Mouse (Mus musculus) ES-E14 (cell line): ENCODE data around the gene Ect2. TPM values are rescaled to one million over a fixed set of nuclear protein-coding genes. Genes with fewer than 3 reads are reported as not detected.

ENCODE experiments used
- DNase-seq: peaks from one replicate; pipeline ENCODE4 v3.0.0-alpha.2; 2013; ENCODE audit warnings: low read depth, low spot score
- H3K27ac ChIP-seq: 2 replicates; pipeline ENCODE4 v1.5.1; 2012; ENCODE audit warnings: low read depth, mild to moderate bottlenecking, low read length, moderate library complexity, mixed read lengths; ENCODE audit not compliant: poor library complexity, insufficient read depth, severe bottlenecking
- H3K36me3 ChIP-seq: 2 replicates; pipeline ENCODE4 v1.6.1; 2012; ENCODE audit warnings: mild to moderate bottlenecking, low read length, moderate library complexity, mixed read lengths; ENCODE audit not compliant: control insufficient read depth, poor library complexity, insufficient read depth, severe bottlenecking
- H3K4me1 ChIP-seq, 2 experiments: fragments of 150-350 bp in 1 of 2; sonication (generic) in 1 of 2; 2 replicates each; pipeline ENCODE4 v1.6.1; 2012; ENCODE audit warnings: low read length in 2 of 2, mild to moderate bottlenecking in 1 of 2, mixed read lengths in 1 of 2; ENCODE audit not compliant: control insufficient read depth in 2 of 2, insufficient read depth in 2 of 2, poor library complexity in 1 of 2
- H3K4me3 ChIP-seq, 2 experiments: fragments of 150-350 bp in 1 of 2; sonication (generic) in 1 of 2; 2 replicates each; pipeline ENCODE4 v1.5.1; 2012; ENCODE audit warnings: low read length in 2 of 2, low read depth in 1 of 2, mild to moderate bottlenecking in 1 of 2, mixed read lengths in 1 of 2; ENCODE audit not compliant: insufficient read depth in 1 of 2, poor library complexity in 1 of 2, severe bottlenecking in 1 of 2
- H3K9ac ChIP-seq: 2 replicates; pipeline ENCODE4 v1.6.1; 2012; ENCODE audit warnings: low read depth, mild to moderate bottlenecking, low read length, mixed read lengths; ENCODE audit not compliant: poor library complexity, insufficient read depth, severe bottlenecking
- H3K9me3 ChIP-seq: fragments of 150-350 bp; sonication (generic); 2 replicates; pipeline ENCODE4 v1.6.1; 2012; ENCODE audit warnings: low read depth, mild to moderate bottlenecking, low read length; ENCODE audit not compliant: control insufficient read depth, insufficient read depth
- CHD2 ChIP-seq: IDR thresholded peaks from 2 replicates; pipeline ENCODE4 v1.6.1; 2014; ENCODE audit warnings: mild to moderate bottlenecking, low read depth, low read length, inconsistent platforms
- HCFC1 ChIP-seq: IDR thresholded peaks from 2 replicates; pipeline ENCODE4 v1.6.1; 2012; ENCODE audit warnings: low read length, inconsistent platforms, borderline replicate concordance; ENCODE audit not compliant: insufficient read depth
- MAFK ChIP-seq: IDR thresholded peaks from 2 replicates; pipeline ENCODE4 v1.6.1; 2014; ENCODE audit warnings: mild to moderate bottlenecking, low read depth, low read length, inconsistent platforms; ENCODE audit not compliant: insufficient read depth
- ZC3H11A ChIP-seq: IDR thresholded peaks from 2 replicates; pipeline ENCODE4 v1.6.1; 2012; ENCODE audit warnings: low read depth, mild to moderate bottlenecking, inconsistent platforms, low read length, borderline replicate concordance
- ZNF384 ChIP-seq: IDR thresholded peaks from 2 replicates; pipeline ENCODE4 v1.6.1; 2012; ENCODE audit warnings: low read depth, low read length, inconsistent platforms
- in situ Hi-C, 2 experiments: fragments of 600-800 bp; cut with MboI; formaldehyde crosslinking; loops; one replicate each; pipeline ENCODE4 v1.15.1; 2025; ENCODE audit warnings: low sequenced_read_pairs in 2 of 2, inconsistent platforms in 1 of 2; ENCODE audit not compliant: unreplicated experiment in 2 of 2
- total RNA-seq: library from RNA; depleted of rRNA; stranded (reverse); fragments of 300-350 nt; gene quantifications from 2 replicates; pipeline ENCODE4 v1.2.3, GENCODE M21; 2012

The Ect2 gene
- total RNA-seq, 1 experiment, result 103 TPM

DNA sequence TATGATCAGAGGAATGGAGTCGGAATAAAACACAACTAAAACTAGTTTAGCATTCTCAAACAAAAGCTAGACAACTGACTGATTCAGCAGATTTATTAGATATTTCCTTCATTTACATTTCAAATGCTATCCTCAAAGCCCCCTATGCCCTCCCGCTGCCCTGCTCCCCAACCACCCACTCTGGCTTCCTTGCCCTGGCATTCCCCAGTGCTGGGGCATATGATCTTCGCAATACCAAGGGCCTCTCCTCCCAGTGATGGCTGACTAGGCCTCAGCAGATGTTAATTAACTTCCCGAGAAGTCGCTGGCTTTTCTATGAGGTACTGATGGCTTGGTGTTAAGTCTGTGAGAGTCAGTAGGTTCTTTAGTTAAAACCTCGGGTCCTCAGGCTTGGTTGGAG, 55.0 kb downstream of the Ect2 start:
- Histone ChIP-seq H3K4me1 (no peaks in the 10 kb centered on the region), H3K9me3 (no peaks in the 10 kb centered on the region), H3K4me3 (no peak overlapping the region), H3K36me3 (peaks cover 33% of the 10 kb centered on the region), H3K27ac (no peak overlapping the region), H3K9ac (no peak overlapping the region)
- TF ChIP-seq HCFC1 (no peak), CHD2 (no peak), ZNF384 (no peak), MAFK (no peak), ZC3H11A (no peak)
- in situ Hi-C loops, result no loop called here
- DNase-seq, result no peak

DNA sequence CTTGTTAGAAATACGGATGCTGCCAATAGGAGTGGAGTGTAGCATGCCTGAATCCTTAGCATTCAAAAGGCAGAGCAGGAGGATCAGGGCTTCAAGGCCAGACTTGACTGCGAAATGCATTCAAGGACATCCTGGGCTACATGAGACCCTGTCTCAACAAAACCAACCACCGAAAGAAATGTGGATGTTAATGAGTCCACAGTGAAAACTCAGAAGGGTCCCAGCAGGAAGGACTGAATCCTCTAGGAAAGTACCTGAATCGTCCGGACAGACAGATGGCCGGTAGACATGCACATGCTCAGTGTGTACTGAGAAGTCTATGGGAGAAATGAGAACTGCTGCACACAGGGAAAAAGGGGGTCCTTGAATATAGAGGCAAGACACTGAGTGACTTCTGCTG, 67.5 kb downstream of the Ect2 start:
- TF ChIP-seq HCFC1 (no peak), ZC3H11A (no peak), MAFK (no peak)

DNA sequence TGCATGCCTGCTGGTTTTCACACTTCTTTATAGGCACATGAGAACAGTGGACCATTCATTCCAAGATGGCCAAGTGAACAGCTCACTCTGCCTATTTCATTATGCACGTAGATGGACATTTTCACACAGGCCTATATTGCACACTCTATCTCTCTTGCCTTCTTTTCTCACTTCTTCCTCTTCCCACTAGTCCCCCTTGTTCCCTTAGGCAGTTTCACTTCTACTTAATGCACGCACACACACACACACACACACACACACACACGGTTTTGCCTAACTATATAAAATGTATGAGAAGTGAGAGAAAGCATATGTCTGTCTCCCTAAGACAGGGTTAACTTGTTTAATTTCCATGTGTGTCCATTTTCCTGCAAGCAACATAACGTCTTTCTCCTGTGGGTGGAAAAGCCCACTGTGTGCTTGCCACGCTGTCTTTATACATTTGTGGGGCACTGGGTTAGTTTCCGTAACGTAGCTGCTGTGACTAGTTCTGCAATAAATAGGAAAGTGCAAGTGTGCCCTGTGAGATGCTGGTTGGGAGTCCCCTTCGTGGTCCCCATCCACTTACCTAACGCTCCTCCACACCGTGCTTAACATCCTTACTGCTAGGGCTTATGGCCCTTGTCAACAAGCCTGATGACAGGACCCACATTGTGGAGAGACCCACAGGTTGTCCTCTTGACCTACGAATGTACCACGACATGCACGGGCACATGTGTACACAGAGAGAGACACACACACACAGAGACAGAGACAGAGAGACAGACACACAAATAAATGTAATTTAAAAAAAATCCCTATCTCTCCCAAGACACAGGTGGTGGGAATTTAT, 72.2 kb downstream of the Ect2 start:
- Histone ChIP-seq H3K9me3 (no peaks in the 10 kb centered on the region), H3K4me3 (no peak overlapping the region), H3K4me1 (0 out of 4 replicates have a peak, but pooled peaks cover 0 to 2% of the 10 kb centered on the region in 2 experiments), H3K36me3 (peaks cover 14% of the 10 kb centered on the region), H3K27ac (no peak overlapping the region), H3K9ac (no peak overlapping the region)
- DNase-seq, result no peak
- in situ Hi-C loops, result no loop called here
- no peak for TF ChIP-seq ZNF384
- no peak for TF ChIP-seq HCFC1
- no peak for TF ChIP-seq MAFK
- TF ChIP-seq CHD2, result no peak
- TF ChIP-seq ZC3H11A, result no peak

More for the DNA sequence above, 67.5 kb downstream of the Ect2 start:
- Histone ChIP-seq H3K36me3 (peaks cover 33% of the 10 kb centered on the region), H3K27ac (no peak overlapping the region), H3K9ac (no peak overlapping the region), H3K4me1 (peaks cover 0 to 4% of the 10 kb centered on the region in 2 experiments; a peak in 1 of 4 replicates), H3K4me3 (no peak overlapping the region), H3K9me3 (no peaks in the 10 kb centered on the region)
- in situ Hi-C loops, result no loop called here
- DNase-seq, result no peak

DNA sequence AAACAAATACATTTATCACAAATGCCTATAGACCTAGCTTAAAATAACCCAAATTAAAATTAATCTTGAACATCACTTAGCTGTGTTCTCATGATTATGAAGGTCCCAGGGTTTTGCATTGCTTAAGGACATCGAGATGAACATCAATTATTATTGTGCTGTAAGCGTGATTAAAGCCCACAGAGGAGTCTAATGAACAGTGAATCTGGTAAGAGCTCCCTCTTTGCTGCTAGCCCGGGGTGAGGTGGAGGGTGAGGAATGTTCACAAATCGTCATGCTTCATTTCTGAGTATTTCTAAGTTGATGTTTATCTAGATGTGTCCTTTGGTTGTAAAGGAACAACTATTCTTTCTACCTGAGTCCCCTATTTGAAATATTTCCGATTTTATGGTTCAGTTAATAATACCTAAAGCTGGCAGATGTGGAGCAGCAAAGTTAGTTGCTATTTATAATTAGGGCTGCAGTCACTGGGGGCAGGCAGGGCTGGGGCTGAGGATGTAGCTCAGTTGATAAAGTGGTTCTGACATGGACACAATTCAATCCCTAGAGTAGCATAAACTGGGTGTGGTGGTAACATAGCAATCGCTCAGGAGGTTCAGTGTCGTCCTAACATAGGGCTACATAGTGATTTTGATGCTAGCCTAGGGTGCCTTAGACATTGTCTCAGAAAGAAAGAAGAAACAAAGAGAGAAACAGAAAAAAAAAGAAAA, 73.5 kb downstream of the Ect2 start:
- Histone ChIP-seq H3K36me3 (peaks cover 10% of the 10 kb centered on the region), H3K9ac (no peak overlapping the region), H3K4me1 (no peaks in the 10 kb centered on the region), H3K4me3 (no peak overlapping the region), H3K9me3 (no peaks in the 10 kb centered on the region), H3K27ac (no peak overlapping the region)
- in situ Hi-C loops, result no loop called here
- TF ChIP-seq MAFK (no peak), HCFC1 (no peak), CHD2 (no peak), ZNF384 (no peak), ZC3H11A (no peak)
- DNase-seq, result no peak
